Mouse (Mus musculus) spleen, adult 18-20 months (tissue): ENCODE measurements at regions not wholly inside any gene's neighbourhood (a gene's known extent, or its start where the extent isn't known, plus 50 kb on each side); places are given as distances from the start of the nearest gene placed in this dataset.

Experiments
- DNase-seq, 2 experiments: peaks; one replicate each; pipeline ENCODE4 v3.0.0; 2022; ENCODE audit warnings: mixed read lengths in 2 of 2

- DNase-seq = no peak
Observed at GRCm38 (mm10) chrX:11490146-11490693, 162.6 kb downstream of the H2al1j start.

GRCm38 (mm10) chrX:11491235-11491634 is 163.6 kb downstream of the H2al1j start:
- DNase-seq = no peak

GRCm38 (mm10) chrX:11491676-11492391 is 164.2 kb downstream of the H2al1j start:
- DNase-seq = no peak

GRCm38 (mm10) chrX:11493526-11494245 is 166.1 kb downstream of the H2al1j start:
- DNase-seq = no peak

GRCm38 (mm10) chrX:11494246-11494630 is 166.6 kb downstream of the H2al1j start:
- DNase-seq = no peak

- DNase-seq = no peak
Observed at GRCm38 (mm10) chrX:11512439-11512838, 184.8 kb downstream of the H2al1j start.

GRCm38 (mm10) chrX:11512928-11513327 is 185.3 kb downstream of the H2al1j start:
- DNase-seq = no peak

- no peak for DNase-seq
Observed at GRCm38 (mm10) chrX:11523791-11524190, 196.2 kb downstream of the H2al1j start.

- DNase-seq = no peak
Observed at GRCm38 (mm10) chrX:11525326-11525725, 197.7 kb downstream of the H2al1j start.

GRCm38 (mm10) chrX:11528589-11528988 is 201.0 kb downstream of the H2al1j start:
- DNase-seq = no peak

- DNase-seq = no peak
Observed at GRCm38 (mm10) chrX:11529221-11529620, 201.6 kb downstream of the H2al1j start.

- DNase-seq = no peak
Observed at GRCm38 (mm10) chrX:11532817-11533216, 205.2 kb downstream of the H2al1j start.

- DNase-seq = no peak
Observed at GRCm38 (mm10) chrX:11533871-11534270, 206.2 kb downstream of the H2al1j start.

- DNase-seq = no peak
Observed at GRCm38 (mm10) chrX:11541011-11541410, 213.4 kb downstream of the H2al1j start.

GRCm38 (mm10) chrX:11550164-11550851 is 222.7 kb downstream of the H2al1j start:
- no peak for DNase-seq

- DNase-seq = no peak
Observed at GRCm38 (mm10) chrX:11552177-11552576, 224.6 kb downstream of the H2al1j start.

GRCm38 (mm10) chrX:11555035-11555570 is 227.5 kb downstream of the H2al1j start:
- DNase-seq = no peak

GRCm38 (mm10) chrX:11558260-11558659 is 230.6 kb downstream of the H2al1j start:
- no peak for DNase-seq

GRCm38 (mm10) chrX:11560550-11561276 is 233.1 kb downstream of the H2al1j start:
- DNase-seq = no peak

- DNase-seq = no peak
Observed at GRCm38 (mm10) chrX:11565888-11566287, 238.3 kb downstream of the H2al1j start.

- DNase-seq = no peak
Observed at GRCm38 (mm10) chrX:11567827-11568226, 240.2 kb downstream of the H2al1j start.

- no peak for DNase-seq
Observed at GRCm38 (mm10) chrX:11568262-11568661, 240.6 kb downstream of the H2al1j start.
